Mouse (Mus musculus): Measurements from ENCODE around the gene Lamp1.

DNA sequence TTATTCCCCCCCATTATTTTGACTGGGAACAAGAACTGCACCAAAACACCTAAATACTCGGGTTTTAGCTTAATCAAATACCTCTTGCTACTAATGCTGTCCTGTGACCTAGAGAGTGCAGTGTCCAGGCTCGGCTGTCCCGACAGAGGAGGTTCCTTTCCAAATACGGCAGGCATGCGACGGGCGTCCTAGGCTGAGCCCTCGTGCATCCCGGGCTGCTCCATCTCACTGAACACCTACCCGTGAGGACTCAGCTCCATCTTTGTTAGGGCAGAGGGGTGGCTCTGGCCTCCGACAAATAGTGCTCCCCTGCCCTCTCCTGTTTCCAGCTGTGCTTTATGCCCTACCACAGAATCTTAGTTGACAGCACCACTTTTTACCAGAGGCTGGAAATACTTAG lies 47.0 kb upstream of the Lamp1 start:
- TF ChIP-seq CTCF (IDR thresholded peaks at IDR 0.05; ENCODE audit: borderline replicate concordance, insufficient read depth, low read depth, low read length): no peak
- TF ChIP-seq POLR2A (IDR thresholded peaks at IDR 0.05; ENCODE audit: borderline replicate concordance, insufficient read depth, low read length): no peak

Data from cerebellum, adult 2 months (tissue).